Mouse (Mus musculus): ENCODE data around the gene B3gntl1. TPM values are rescaled to one million over a fixed set of nuclear protein-coding genes. Genes with fewer than 3 reads are reported as not detected.

B3gntl1 gene
- total and polyA plus RNA-seq, 3 experiments, result 2.2 to 7.4 (median 4.9) TPM

- Histone ChIP-seq H3K4me3 (ENCODE audit: low read depth, low read length) (no peak overlapping the region), H3K4me1 (ENCODE audit: insufficient read depth, low read depth, low read length) (no peaks in the 10 kb centered on the region), H3K9me3 (replicated peaks) (no peaks in the 10 kb centered on the region), H3K36me3 (replicated peaks) (no peaks in the 10 kb centered on the region), H3K27me3 (ENCODE audit: insufficient read depth, low read length) (peaks cover 22% of the 10 kb centered on the region)
- no peak for DNase-seq (ENCODE audit: low spot score)
- no peak for TF ChIP-seq CTCF (IDR thresholded peaks at IDR 0.05; ENCODE audit: low read depth, low read length)
- no peak for TF ChIP-seq POLR2AphosphoS5 (IDR thresholded peaks at IDR 0.05; ENCODE audit: insufficient replicate concordance, low read depth, low read length)
- no peak for TF ChIP-seq TAL1 (conservative IDR thresholded peaks at IDR 0.05; ENCODE audit: low read depth, low read length)
- no peak for TF ChIP-seq GATA1 (IDR thresholded peaks at IDR 0.05; ENCODE audit: borderline replicate concordance, low read length)
- no peak for TF ChIP-seq GATA2 (IDR thresholded peaks at IDR 0.05; ENCODE audit: borderline replicate concordance, low read depth, low read length)
- no peak for ATAC-seq (ENCODE audit: extremely low read depth, insufficient number of reproducible peaks, low FRiP score, poor library complexity, severe bottlenecking)
Observed at GRCm38 (mm10) chr11:121688024-121688423, 15.1 kb upstream of the B3gntl1 start.

GRCm38 (mm10) chr11:121686674-121687073 lies 13.7 kb upstream of the B3gntl1 start:
- DNase-seq (ENCODE audit: low spot score) (no peak), ATAC-seq (ENCODE audit: extremely low read depth, insufficient number of reproducible peaks, low FRiP score, poor library complexity, severe bottlenecking) (no peak)
- Histone ChIP-seq H3K36me3 (replicated peaks) (no peaks in the 10 kb centered on the region), H3K27me3 (ENCODE audit: insufficient read depth, low read length) (peaks cover 29% of the 10 kb centered on the region), H3K9me3 (replicated peaks) (no peaks in the 10 kb centered on the region), H3K4me1 (ENCODE audit: insufficient read depth, low read depth, low read length) (no peaks in the 10 kb centered on the region), H3K4me3 (ENCODE audit: low read depth, low read length) (no peak overlapping the region)
- no peak for TF ChIP-seq GATA1 (IDR thresholded peaks at IDR 0.05; ENCODE audit: borderline replicate concordance, low read length)
- no peak for TF ChIP-seq GATA2 (IDR thresholded peaks at IDR 0.05; ENCODE audit: borderline replicate concordance, low read depth, low read length)
- TF ChIP-seq POLR2AphosphoS5 (IDR thresholded peaks at IDR 0.05; ENCODE audit: insufficient replicate concordance, low read depth, low read length), result no peak

GRCm38 (mm10) chr11:121686091-121686490 lies 13.1 kb upstream of the B3gntl1 start:
- H3K36me3 ChIP-seq (replicated peaks), result no peaks in the 10 kb centered on the region
- H3K4me3 ChIP-seq (ENCODE audit: low read depth, low read length), result no peak overlapping the region
- no peak for TF ChIP-seq TAL1 (conservative IDR thresholded peaks at IDR 0.05; ENCODE audit: low read depth, low read length)
- TF ChIP-seq CTCF (IDR thresholded peaks at IDR 0.05; ENCODE audit: low read depth, low read length), result no peak
- TF ChIP-seq GATA2 (IDR thresholded peaks at IDR 0.05; ENCODE audit: borderline replicate concordance, low read depth, low read length), result no peak
- no peak for TF ChIP-seq GATA1 (IDR thresholded peaks at IDR 0.05; ENCODE audit: borderline replicate concordance, low read length)
- TF ChIP-seq POLR2AphosphoS5 (IDR thresholded peaks at IDR 0.05; ENCODE audit: insufficient replicate concordance, low read depth, low read length), result no peak
- no peaks in the 10 kb centered on the region for H3K9me3 ChIP-seq (replicated peaks)
- ATAC-seq (ENCODE audit: extremely low read depth, insufficient number of reproducible peaks, low FRiP score, poor library complexity, severe bottlenecking) (no peak), DNase-seq (ENCODE audit: low spot score) (no peak)
- no peaks in the 10 kb centered on the region for H3K4me1 ChIP-seq (ENCODE audit: insufficient read depth, low read depth, low read length)
- H3K27me3 ChIP-seq (ENCODE audit: insufficient read depth, low read length), result peaks cover 29% of the 10 kb centered on the region

GRCm38 (mm10) chr11:121685491-121686001 lies 12.6 kb upstream of the B3gntl1 start:
- Histone ChIP-seq H3K4me1 (ENCODE audit: insufficient read depth, low read depth, low read length) (no peaks in the 10 kb centered on the region), H3K36me3 (replicated peaks) (no peaks in the 10 kb centered on the region), H3K9me3 (replicated peaks) (no peaks in the 10 kb centered on the region), H3K27me3 (ENCODE audit: insufficient read depth, low read length) (peaks cover 29% of the 10 kb centered on the region), H3K4me3 (ENCODE audit: low read depth, low read length) (no peak overlapping the region)
- TF ChIP-seq GATA2 (IDR thresholded peaks at IDR 0.05; ENCODE audit: borderline replicate concordance, low read depth, low read length), result no peak
- no peak for TF ChIP-seq TAL1 (conservative IDR thresholded peaks at IDR 0.05; ENCODE audit: low read depth, low read length)
- ATAC-seq (ENCODE audit: extremely low read depth, insufficient number of reproducible peaks, low FRiP score, poor library complexity, severe bottlenecking) (no peak), DNase-seq (ENCODE audit: low spot score) (no peak)

- H3K4me3 ChIP-seq (ENCODE audit: low read depth, low read length), result no peak overlapping the region
- H3K4me1 ChIP-seq (ENCODE audit: insufficient read depth, low read depth, low read length), result no peaks in the 10 kb centered on the region
- TF ChIP-seq TAL1 (conservative IDR thresholded peaks at IDR 0.05; ENCODE audit: low read depth, low read length), result no peak
- no peak for TF ChIP-seq GATA2 (IDR thresholded peaks at IDR 0.05; ENCODE audit: borderline replicate concordance, low read depth, low read length)
- no peak for TF ChIP-seq POLR2AphosphoS5 (IDR thresholded peaks at IDR 0.05; ENCODE audit: insufficient replicate concordance, low read depth, low read length)
- TF ChIP-seq CTCF (IDR thresholded peaks at IDR 0.05; ENCODE audit: low read depth, low read length), result no peak
- no peak for TF ChIP-seq GATA1 (IDR thresholded peaks at IDR 0.05; ENCODE audit: borderline replicate concordance, low read length)
- no peak for DNase-seq (ENCODE audit: low spot score)
- ATAC-seq (ENCODE audit: extremely low read depth, insufficient number of reproducible peaks, low FRiP score, poor library complexity, severe bottlenecking), result no peak
- H3K27me3 ChIP-seq (ENCODE audit: insufficient read depth, low read length), result peaks cover 29% of the 10 kb centered on the region
- no peaks in the 10 kb centered on the region for H3K36me3 ChIP-seq (replicated peaks)
- H3K9me3 ChIP-seq (replicated peaks), result no peaks in the 10 kb centered on the region
Observed at GRCm38 (mm10) chr11:121683243-121683642, 10.3 kb upstream of the B3gntl1 start.

- H3K27me3 ChIP-seq (ENCODE audit: insufficient read depth, low read length), result peaks cover 20% of the 10 kb centered on the region
- H3K9me3 ChIP-seq (replicated peaks), result peaks cover 2% of the 10 kb centered on the region
- DNase-seq (ENCODE audit: low spot score) (no peak), ATAC-seq (ENCODE audit: extremely low read depth, insufficient number of reproducible peaks, low FRiP score, poor library complexity, severe bottlenecking) (no peak)
- H3K36me3 ChIP-seq (replicated peaks), result no peaks in the 10 kb centered on the region
- no peak overlapping the region for H3K4me3 ChIP-seq (ENCODE audit: low read depth, low read length)
- TF ChIP-seq CTCF (IDR thresholded peaks at IDR 0.05; ENCODE audit: low read depth, low read length) (peak; percentile 42; the same call in 1 of the 2 replicates), GATA1 (IDR thresholded peaks at IDR 0.05; ENCODE audit: borderline replicate concordance, low read length) (no peak)
- H3K4me1 ChIP-seq (ENCODE audit: insufficient read depth, low read depth, low read length), result no peaks in the 10 kb centered on the region
Observed at GRCm38 (mm10) chr11:121680750-121681149, 7.8 kb upstream of the B3gntl1 start.

GRCm38 (mm10) chr11:121679581-121679980 lies 6.6 kb upstream of the B3gntl1 start:
- H3K36me3 ChIP-seq (replicated peaks), result no peaks in the 10 kb centered on the region
- ATAC-seq (ENCODE audit: extremely low read depth, insufficient number of reproducible peaks, low FRiP score, poor library complexity, severe bottlenecking) (no peak), DNase-seq (ENCODE audit: low spot score) (no peak)
- H3K4me3 ChIP-seq (ENCODE audit: low read depth, low read length), result no peak overlapping the region
- H3K27me3 ChIP-seq (ENCODE audit: insufficient read depth, low read length), result peaks cover 17% of the 10 kb centered on the region
- no peaks in the 10 kb centered on the region for H3K4me1 ChIP-seq (ENCODE audit: insufficient read depth, low read depth, low read length)
- H3K9me3 ChIP-seq (replicated peaks), result peaks cover 2% of the 10 kb centered on the region
- no peak for TF ChIP-seq CTCF (IDR thresholded peaks at IDR 0.05; ENCODE audit: low read depth, low read length)
- TF ChIP-seq GATA1 (IDR thresholded peaks at IDR 0.05; ENCODE audit: borderline replicate concordance, low read length), result no peak
- TF ChIP-seq TAL1 (conservative IDR thresholded peaks at IDR 0.05; ENCODE audit: low read depth, low read length), result no peak
- TF ChIP-seq GATA2 (IDR thresholded peaks at IDR 0.05; ENCODE audit: borderline replicate concordance, low read depth, low read length), result no peak
- TF ChIP-seq POLR2AphosphoS5 (IDR thresholded peaks at IDR 0.05; ENCODE audit: insufficient replicate concordance, low read depth, low read length), result no peak

Measured in G1E (cell line).